Mouse (Mus musculus) forebrain, postnatal 0 days (tissue): Measurements from ENCODE around the gene Exosc8. TPM values are rescaled to one million over a fixed set of nuclear protein-coding genes. Genes with fewer than 3 reads are reported as not detected.

Experiments used
- ATAC-seq: fragments of 200-750 bp; cut with Nextera tagmentation; 2 replicates; pipeline ENCODE4 v1.8.0; 2017; ENCODE audit warnings: mild to moderate bottlenecking, moderate library complexity
- DNase-seq: peaks from one replicate; pipeline ENCODE4 v3.0.0-alpha.2; 2015
- H3K27ac ChIP-seq: fragments of 300-500 bp; sonication (generic); 2 replicates; pipeline ENCODE4 v1.5.1; 2014; ENCODE audit warnings: low read depth, mild to moderate bottlenecking, antibody characterized with exemption, low read length, moderate library complexity, mixed read lengths
- H3K27me3 ChIP-seq: fragments of 300-500 bp; sonication (generic); 2 replicates; pipeline ENCODE4 v1.6.1; 2014; ENCODE audit warnings: mild to moderate bottlenecking, low read length, mixed read lengths; ENCODE audit not compliant: insufficient read depth
- H3K36me3 ChIP-seq: fragments of 300-500 bp; sonication (generic); 2 replicates; pipeline ENCODE4 v1.6.1; 2014; ENCODE audit warnings: mild to moderate bottlenecking, moderate library complexity; ENCODE audit not compliant: insufficient read depth
- H3K4me1 ChIP-seq: fragments of 300-500 bp; sonication (generic); 2 replicates; pipeline ENCODE4 v1.6.1; 2014; ENCODE audit warnings: antibody characterized with exemption; ENCODE audit not compliant: insufficient read depth
- H3K4me2 ChIP-seq: fragments of 300-500 bp; sonication (generic); 2 replicates; pipeline ENCODE4 v1.6.1; 2014; ENCODE audit warnings: low read depth, mild to moderate bottlenecking, moderate library complexity
- H3K4me3 ChIP-seq: fragments of 300-500 bp; sonication (generic); 2 replicates; pipeline ENCODE4 v1.5.1; 2014; ENCODE audit warnings: low read depth, low read length, mixed read lengths
- H3K9ac ChIP-seq: fragments of 300-500 bp; sonication (generic); 2 replicates; pipeline ENCODE4 v1.6.1; 2014; ENCODE audit warnings: mild to moderate bottlenecking
- H3K9me3 ChIP-seq: fragments of 300-500 bp; sonication (generic); 2 replicates; pipeline ENCODE4 v1.6.1; 2016; ENCODE audit warnings: low read length
- CTCF ChIP-seq: sonication (generic); IDR thresholded peaks from 2 replicates; pipeline ENCODE4 v1.5.1; 2016; ENCODE audit warnings: antibody characterized with exemption, control low read depth, low read depth
- WGBS: fragments of 180-500 bp; shearing (Covaris S2); extraction: QIAGEN DNeasy Blood & Tissue Kit; methylation state at CpG from one replicate; pipeline ENCODE4 v1.1.7; 2014; 5-methylcytosine and 5-hydroxymethylcytosine counted together
- polyA plus RNA-seq: library from polyadenylated mRNA; unstranded; fragments of >200 nt; fragmentation: Nextera tagmentation; extraction: Ambion mirVana; gene quantifications from 2 replicates; pipeline ENCODE4 v1.2.1, GENCODE M21; 2015
- total RNA-seq: library from RNA; depleted of rRNA; stranded (reverse); fragments of >200 nt; gene quantifications from 2 replicates; pipeline ENCODE4 v1.2.3, GENCODE M21; 2014; rRNA removed

Gene Exosc8
- total RNA-seq: 39.8 and 56.4 TPM in 2 replicates
- polyA plus RNA-seq: 72.6 and 80.7 TPM in 2 replicates

- ATAC-seq: peak; percentile 93
- no peaks in the 10 kb centered on the region for H3K9me3 ChIP-seq
- H3K36me3 ChIP-seq: peaks cover 36% of the 10 kb centered on the region
- peak within 1 kb of the TSS; percentile 95 for H3K27ac ChIP-seq
- DNase-seq: peak; percentile 91
- peaks cover 9% of the 10 kb centered on the region; the same call in 1 of the 2 replicates for H3K4me1 ChIP-seq
- H3K27me3 ChIP-seq: no peaks in the 10 kb centered on the region
- H3K9ac ChIP-seq: peak within 1 kb of the TSS; percentile 98
- peak; percentile 92 for TF ChIP-seq CTCF
- WGBS: under 1% methylated on average over 59 of the region's 65 CpGs
- peak within 1 kb of the TSS; percentile 70 for H3K4me2 ChIP-seq
- peak within 1 kb of the TSS; percentile 69 for H3K4me3 ChIP-seq
These were observed at the start of gene Exosc8, which contains the start of gene Alg5 for GRCm38 (mm10) chr3:54735247-54736046. TSS of gene Exosc8 (minus strand) at chr3:54735393. TSS of gene Alg5 (plus strand) at chr3:54735539.

- no peaks in the 10 kb centered on the region for H3K9me3 ChIP-seq
- no peaks in the 10 kb centered on the region for H3K4me1 ChIP-seq
- no peaks in the 10 kb centered on the region for H3K27me3 ChIP-seq
- H3K27ac ChIP-seq: no peak overlapping the region
- no peaks in the 10 kb centered on the region for H3K36me3 ChIP-seq
- 55% methylated on average over 7 of the region's 7 CpGs for WGBS
- ATAC-seq: no peak
- H3K4me2 ChIP-seq: no peak overlapping the region
- H3K4me3 ChIP-seq: no peak overlapping the region
- no peak for TF ChIP-seq CTCF
- DNase-seq: no peak
- no peak overlapping the region for H3K9ac ChIP-seq
These were observed 40.9 kb upstream of the Exosc8 start for GRCm38 (mm10) chr3:54775989-54776631.

GRCm38 (mm10) chr3:54773613-54774012 lies 38.4 kb upstream of the Exosc8 start:
- no peak for DNase-seq
- WGBS: 87% methylated on average over 6 of the region's 6 CpGs
- Histone ChIP-seq H3K4me3 (no peak overlapping the region), H3K4me1 (no peaks in the 10 kb centered on the region), H3K9me3 (no peaks in the 10 kb centered on the region), H3K36me3 (no peaks in the 10 kb centered on the region), H3K4me2 (no peak overlapping the region), H3K27me3 (no peaks in the 10 kb centered on the region), H3K27ac (no peak overlapping the region), H3K9ac (no peak overlapping the region)
- no peak for TF ChIP-seq CTCF
- no peak for ATAC-seq

DNA sequence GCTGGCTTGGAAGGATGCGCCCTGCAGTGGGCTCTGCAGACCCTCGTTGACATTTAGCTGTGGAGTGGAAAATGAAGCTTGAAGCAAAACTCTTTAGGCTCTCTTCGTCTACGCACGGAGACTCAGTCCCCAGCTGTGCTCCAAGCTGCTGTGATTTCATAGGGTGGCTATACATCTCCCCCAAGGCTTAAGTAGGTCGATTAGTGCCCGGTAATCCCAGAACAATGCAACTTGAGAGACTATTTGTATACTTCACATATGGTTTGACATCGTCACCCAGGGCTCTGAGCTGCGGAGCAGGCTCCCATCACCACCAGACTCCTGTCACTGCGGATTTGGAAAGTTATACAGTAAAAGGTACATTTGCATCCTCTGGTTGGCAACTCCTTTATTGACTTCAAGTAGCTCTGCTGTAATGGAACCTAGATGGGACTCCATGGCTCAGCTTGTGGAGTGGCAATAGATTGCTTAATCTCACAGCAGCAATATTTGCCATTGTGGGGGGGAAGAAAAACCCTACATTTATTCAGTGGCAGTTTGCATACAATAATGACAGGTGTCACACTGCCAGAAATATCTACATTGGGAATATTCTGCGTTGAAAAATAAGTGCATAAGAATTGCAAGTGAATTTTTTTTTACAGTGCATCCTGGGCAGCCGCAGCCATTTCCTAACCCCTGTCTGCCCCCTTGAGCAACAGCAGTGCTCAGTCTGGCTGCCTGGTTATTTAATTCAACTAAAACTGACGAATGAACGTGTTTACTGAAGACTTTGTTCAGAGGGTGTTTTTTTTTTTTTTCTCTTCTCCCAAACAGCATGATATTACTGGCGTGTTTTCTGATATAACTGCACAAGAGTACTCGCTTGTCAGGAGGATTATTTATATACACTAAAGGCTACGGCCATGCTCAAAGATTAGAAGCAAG lies 34.4 kb upstream of the Exosc8 start:
- 55% methylated on average over 17 of the region's 17 CpGs for WGBS
- TF ChIP-seq CTCF: no peak
- no peak for DNase-seq

GRCm38 (mm10) chr3:54768592-54768991 lies 33.4 kb upstream of the Exosc8 start:
- no peak for TF ChIP-seq CTCF
- Histone ChIP-seq H3K27me3 (no peaks in the 10 kb centered on the region), H3K9ac (no peak overlapping the region), H3K4me3 (no peak overlapping the region), H3K9me3 (no peaks in the 10 kb centered on the region), H3K4me1 (no peaks in the 10 kb centered on the region), H3K4me2 (no peak overlapping the region), H3K27ac (no peak overlapping the region), H3K36me3 (no peaks in the 10 kb centered on the region)
- DNase-seq (no peak), ATAC-seq (no peak)
- 84% methylated on average over 8 of the region's 8 CpGs for WGBS

More for the DNA sequence above, 34.4 kb upstream of the Exosc8 start:
- Histone ChIP-seq H3K4me1 (no peaks in the 10 kb centered on the region), H3K9ac (no peak overlapping the region), H3K4me2 (no peak overlapping the region), H3K9me3 (no peaks in the 10 kb centered on the region), H3K36me3 (no peaks in the 10 kb centered on the region), H3K4me3 (no peak overlapping the region), H3K27ac (no peak overlapping the region), H3K27me3 (no peaks in the 10 kb centered on the region)
- ATAC-seq: no peak

- no peak overlapping the region for H3K4me3 ChIP-seq
These were observed 31.6 kb upstream of the Exosc8 start for GRCm38 (mm10) chr3:54766811-54767210.

More at GRCm38 (mm10) chr3:54766811-54767210, 31.6 kb upstream of the Exosc8 start:
- no peaks in the 10 kb centered on the region for H3K36me3 ChIP-seq
- DNase-seq (no peak), ATAC-seq (no peak)
- no peaks in the 10 kb centered on the region for H3K27me3 ChIP-seq
- no peak overlapping the region for H3K9ac ChIP-seq
- WGBS: 86% methylated on average over 5 of the region's 5 CpGs
- H3K4me2 ChIP-seq: no peak overlapping the region
- TF ChIP-seq CTCF: no peak
- no peak overlapping the region for H3K27ac ChIP-seq
- no peaks in the 10 kb centered on the region for H3K9me3 ChIP-seq
- H3K4me1 ChIP-seq: no peaks in the 10 kb centered on the region
